Mouse (Mus musculus) kidney, embryonic 16.5 days (tissue): ENCODE data around the gene Cep170b. TPM values are rescaled to one million over a fixed set of nuclear protein-coding genes. Genes with fewer than 3 reads are reported as not detected.

Experiments used
- ATAC-seq: fragments of 200-750 bp; cut with Nextera tagmentation; 2 replicates; pipeline ENCODE4 v1.8.0; 2017; ENCODE audit warnings: moderate TSS enrichment; ENCODE audit not compliant: low FRiP score, low TSS enrichment
- H3K27ac ChIP-seq: fragments of 300-500 bp; sonication (generic); 2 replicates; pipeline ENCODE4 v1.5.1; 2014; ENCODE audit warnings: low read length
- H3K27me3 ChIP-seq: fragments of 300-500 bp; sonication (generic); 2 replicates; pipeline ENCODE4 v1.6.1; 2014; ENCODE audit warnings: low read length, control low read depth, mixed read lengths; ENCODE audit not compliant: insufficient read depth
- H3K36me3 ChIP-seq: fragments of 300-500 bp; sonication (generic); 2 replicates; pipeline ENCODE4 v1.6.1; 2014; ENCODE audit warnings: low read length, control low read depth, mixed read lengths; ENCODE audit not compliant: insufficient read depth
- H3K4me1 ChIP-seq: fragments of 300-500 bp; sonication (generic); 2 replicates; pipeline ENCODE4 v1.6.1; 2014; ENCODE audit warnings: low read length, control low read depth, mixed read lengths; ENCODE audit not compliant: insufficient read depth
- H3K4me2 ChIP-seq: fragments of 300-500 bp; sonication (generic); replicated peaks from 2 replicates; pipeline ENCODE4 v1.6.1; 2014; ENCODE audit warnings: low read depth, low read length
- H3K4me3 ChIP-seq: fragments of 300-500 bp; sonication (generic); 2 replicates; pipeline ENCODE4 v1.5.1; 2014; ENCODE audit warnings: mild to moderate bottlenecking, low read length
- H3K9ac ChIP-seq: fragments of 300-500 bp; sonication (generic); replicated peaks from 2 replicates; pipeline ENCODE4 v1.6.1; 2014; ENCODE audit warnings: low read length
- H3K9me3 ChIP-seq: fragments of 300-500 bp; sonication (generic); 2 replicates; pipeline ENCODE4 v1.6.1; 2016; ENCODE audit warnings: low read length, control low read depth
- WGBS: fragments of 180-500 bp; shearing (Covaris S2); extraction: QIAGEN DNeasy Blood & Tissue Kit; methylation state at CpG from one replicate; pipeline ENCODE4 v1.1.7; 2014; 5-methylcytosine and 5-hydroxymethylcytosine counted together
- microRNA-seq: library from miRNA; unstranded; fragments of <30 nt; microRNA quantifications from one replicate; pipeline ENCODE4, GENCODE M21; 2016
- polyA plus RNA-seq: library from polyadenylated mRNA; unstranded; fragments of >200 nt; fragmentation: Nextera tagmentation; extraction: Ambion mirVana; gene quantifications from 2 replicates; pipeline ENCODE4 v1.2.1, GENCODE M21; 2015

Cep170b gene
- polyA plus RNA-seq, 1 experiment from 2014 or later: 17.5 TPM

- ATAC-seq: no peak
- no peaks in the 10 kb centered on the region for H3K27me3 ChIP-seq
- H3K27ac ChIP-seq: no peak overlapping the region
- H3K9me3 ChIP-seq: no peaks in the 10 kb centered on the region
- WGBS: 67% methylated on average over 17 of the region's 18 CpGs
- H3K4me2 ChIP-seq: no peak overlapping the region
- no peaks in the 10 kb centered on the region for H3K36me3 ChIP-seq
- no peak overlapping the region for H3K4me3 ChIP-seq
- H3K9ac ChIP-seq: no peak overlapping the region
- peaks cover 25% of the 10 kb centered on the region for H3K4me1 ChIP-seq
These were observed 75.3 kb downstream of the Cep170b start for GRCm38 (mm10) chr12:112795466-112796104.

Small RNA genes lying within 50 kb of the gene (microRNA-seq; reads per million reads assigned to microRNA genes)
- gene Mir6940: 0.63 reads per million

Other genes with a start within 250 kb of the Cep170b start
- 0.13 and 0.19 TPM in 2 replicates for gene A530016L24Rik, start 231.0 kb upstream of the Cep170b start, polyA plus RNA-seq
- gene Tmem179, start 203.7 kb upstream of the Cep170b start, polyA plus RNA-seq: 0.67 and 0.91 TPM in 2 replicates
- gene Inf2, start 131.7 kb upstream of the Cep170b start, polyA plus RNA-seq: 4.7 and 5.3 TPM in 2 replicates
- gene Adssl1, start 100.4 kb upstream of the Cep170b start, polyA plus RNA-seq: 10.7 and 12.7 TPM in 2 replicates
- 273 and 296 TPM in 2 replicates for gene Siva1, start 75.8 kb upstream of the Cep170b start, polyA plus RNA-seq
- 49.5 TPM in 2 replicates for gene Akt1, start 45.6 kb upstream of the Cep170b start, polyA plus RNA-seq
- 6.4 and 7.0 TPM in 2 replicates for gene Zbtb42, start 41.6 kb upstream of the Cep170b start, polyA plus RNA-seq
- 7.3 and 7.4 TPM in 2 replicates for gene Pld4, start 40.2 kb downstream of the Cep170b start, polyA plus RNA-seq
- gene Ahnak2, start 82.2 kb downstream of the Cep170b start, polyA plus RNA-seq: 0.91 and 1.2 TPM in 2 replicates
- gene Clba1, start 88.5 kb downstream of the Cep170b start, polyA plus RNA-seq: 14.0 and 14.7 TPM in 2 replicates
- 113 and 124 TPM in 2 replicates for gene Cdca4, start 109.0 kb downstream of the Cep170b start, polyA plus RNA-seq
- 0.15 and 0.22 TPM in 2 replicates for gene Gpr132, start 147.8 kb downstream of the Cep170b start, polyA plus RNA-seq
- 2.2 and 2.5 TPM in 2 replicates for gene Jag2, start 209.3 kb downstream of the Cep170b start, polyA plus RNA-seq
- gene Nudt14, start 221.7 kb downstream of the Cep170b start, polyA plus RNA-seq: 99.1 and 104 TPM in 2 replicates